Mouse (Mus musculus) heart, postnatal 0 days (tissue): Measurements from ENCODE around the gene Tecpr2. TPM values are rescaled to one million over a fixed set of nuclear protein-coding genes. Genes with fewer than 3 reads are reported as not detected.
"Not testable (repeated sequence)": the region's sequence is repeated elsewhere in the genome, so short reads cannot be mapped to it uniquely, and the experiment has no call there.

ENCODE experiments used
- ATAC-seq: fragments of 200-750 bp; cut with Nextera tagmentation; 2 replicates; pipeline ENCODE4 v1.8.0; 2017; ENCODE audit warnings: low read depth, moderate number of reproducible peaks, moderate library complexity; ENCODE audit not compliant: insufficient read depth
- DNase-seq: peaks from one replicate; pipeline ENCODE4 v3.0.0-alpha.2; 2016; ENCODE audit warnings: low spot score
- H3K27ac ChIP-seq: fragments of 300-500 bp; sonication (generic); 2 replicates; pipeline ENCODE4 v1.5.1; 2014; ENCODE audit warnings: low read depth, mild to moderate bottlenecking
- H3K27me3 ChIP-seq: fragments of 300-500 bp; sonication (generic); 2 replicates; pipeline ENCODE4 v1.6.1; 2014; ENCODE audit warnings: low read length, mixed read lengths; ENCODE audit not compliant: control insufficient read depth, insufficient read depth
- H3K36me3 ChIP-seq: fragments of 300-500 bp; sonication (generic); replicated peaks from 2 replicates; pipeline ENCODE4 v1.6.1; 2014; ENCODE audit warnings: low read length, mixed read lengths; ENCODE audit not compliant: control insufficient read depth, insufficient read depth
- H3K4me1 ChIP-seq: fragments of 300-500 bp; sonication (generic); 2 replicates; pipeline ENCODE4 v1.6.1; 2014; ENCODE audit warnings: antibody characterized with exemption; ENCODE audit not compliant: control insufficient read depth, insufficient read depth
- H3K4me2 ChIP-seq: fragments of 300-500 bp; sonication (generic); 2 replicates; pipeline ENCODE4 v1.6.1; 2014; ENCODE audit warnings: low read depth, mild to moderate bottlenecking, low read length, moderate library complexity
- H3K4me3 ChIP-seq: fragments of 300-500 bp; sonication (generic); 2 replicates; pipeline ENCODE4 v1.5.1; 2014; ENCODE audit warnings: low read depth, low read length
- H3K9ac ChIP-seq: fragments of 300-500 bp; sonication (generic); replicated peaks from 2 replicates; pipeline ENCODE4 v1.6.1; 2014; ENCODE audit warnings: low read depth, low read length, mixed read lengths
- H3K9me3 ChIP-seq: fragments of 300-500 bp; sonication (generic); replicated peaks from 2 replicates; pipeline ENCODE4 v1.6.1; 2016; ENCODE audit warnings: low read length; ENCODE audit not compliant: control insufficient read depth
- CTCF ChIP-seq: IDR thresholded peaks from 2 replicates; pipeline ENCODE4 v1.5.1; 2016; ENCODE audit warnings: antibody characterized with exemption, control low read depth, low read depth
- EP300 ChIP-seq: IDR thresholded peaks from 2 replicates; pipeline ENCODE4 v1.6.1; 2016; ENCODE audit warnings: antibody characterized with exemption, low read depth
- WGBS: fragments of 180-500 bp; shearing (Covaris S2); extraction: QIAGEN DNeasy Blood & Tissue Kit; methylation state at CpG from one replicate; pipeline ENCODE4 v1.1.7; 2014; 5-methylcytosine and 5-hydroxymethylcytosine counted together
- polyA plus RNA-seq: library from polyadenylated mRNA; unstranded; fragments of >200 nt; fragmentation: Nextera tagmentation; extraction: Ambion mirVana; gene quantifications from 2 replicates; pipeline ENCODE4 v1.2.1, GENCODE M21; 2015
- total RNA-seq: library from RNA; depleted of rRNA; stranded (reverse); fragments of >200 nt; gene quantifications from 2 replicates; pipeline ENCODE4 v1.2.3, GENCODE M21; 2014; ENCODE audit warnings: low replicate concordance

Tecpr2 gene
- total and polyA plus RNA-seq, 2 experiments from 2014 or later = 1.4 to 4.7 TPM

DNA sequence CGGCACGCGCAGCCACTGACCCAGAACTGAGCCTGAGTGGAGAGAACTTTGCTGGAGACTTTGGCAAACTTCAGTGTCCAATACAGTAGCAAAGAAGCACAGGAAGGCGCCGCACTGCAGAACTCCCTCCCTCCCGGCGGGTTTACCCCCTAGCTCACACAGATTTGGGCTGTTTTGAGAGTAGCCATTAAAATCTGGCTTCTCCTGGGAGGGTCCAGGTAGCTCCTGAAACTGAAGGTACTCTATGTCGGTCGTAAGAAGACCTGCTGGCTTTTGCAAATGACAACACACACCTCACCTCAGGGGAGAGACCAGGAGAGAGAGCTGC lies 38.2 kb upstream of the Tecpr2 start:
- TF ChIP-seq CTCF (no peak), EP300 (no peak)
- ATAC-seq (0 out of 2 replicates have a peak, but pooled peaks have one; percentile 4), DNase-seq (peak; percentile 35)
- 0 out of 2 replicates have a peak, but pooled peaks cover 5% of the 10 kb centered on the region for H3K36me3 ChIP-seq
- 13% methylated on average over 9 of the region's 9 CpGs for WGBS
- peak overlapping the region; percentile 80 for H3K4me2 ChIP-seq
- peak overlapping the region; percentile 82 for H3K27ac ChIP-seq
- H3K27me3 ChIP-seq = no peaks in the 10 kb centered on the region
- peak overlapping the region; percentile 84 for H3K4me3 ChIP-seq
- peaks cover 13% of the 10 kb centered on the region for H3K4me1 ChIP-seq
- H3K9ac ChIP-seq = peak overlapping the region; percentile 93
- H3K9me3 ChIP-seq = no peaks in the 10 kb centered on the region

DNA sequence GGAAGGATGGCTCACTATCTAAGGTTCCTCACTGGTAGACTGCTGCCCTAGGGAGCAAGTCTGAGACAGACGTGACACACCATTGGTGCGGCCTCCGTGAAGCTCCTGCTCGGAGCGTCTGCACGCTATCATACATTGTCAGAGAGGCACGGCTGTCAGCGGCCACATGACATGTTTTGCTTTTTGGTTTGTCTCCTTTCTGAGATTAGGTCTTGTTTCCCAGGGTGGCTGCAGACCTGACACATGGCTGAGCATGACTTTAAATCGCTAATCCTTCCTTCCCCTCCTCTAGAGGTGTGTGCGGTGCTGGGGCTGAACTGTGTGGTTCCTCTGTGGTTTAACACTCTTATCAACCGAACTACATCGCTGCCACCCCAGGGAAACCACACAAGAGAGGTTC lies 37.6 kb upstream of the Tecpr2 start:
- no peaks in the 10 kb centered on the region for H3K9me3 ChIP-seq
- no peaks in the 10 kb centered on the region for H3K27me3 ChIP-seq
- ATAC-seq (no peak), DNase-seq (no peak)
- H3K4me1 ChIP-seq = peaks cover 9% of the 10 kb centered on the region; the same call in 1 of the 2 replicates
- peak overlapping the region; percentile 80 for H3K4me2 ChIP-seq
- TF ChIP-seq CTCF = no peak
- no peak for TF ChIP-seq EP300
- H3K4me3 ChIP-seq = peak overlapping the region; percentile 84; the same call in 1 of the 2 replicates
- WGBS = 22% methylated on average over 12 of the region's 12 CpGs
- H3K27ac ChIP-seq = no peak overlapping the region
- peaks cover 7% of the 10 kb centered on the region; the same call in 1 of the 2 replicates for H3K36me3 ChIP-seq
- no peak overlapping the region for H3K9ac ChIP-seq

DNA sequence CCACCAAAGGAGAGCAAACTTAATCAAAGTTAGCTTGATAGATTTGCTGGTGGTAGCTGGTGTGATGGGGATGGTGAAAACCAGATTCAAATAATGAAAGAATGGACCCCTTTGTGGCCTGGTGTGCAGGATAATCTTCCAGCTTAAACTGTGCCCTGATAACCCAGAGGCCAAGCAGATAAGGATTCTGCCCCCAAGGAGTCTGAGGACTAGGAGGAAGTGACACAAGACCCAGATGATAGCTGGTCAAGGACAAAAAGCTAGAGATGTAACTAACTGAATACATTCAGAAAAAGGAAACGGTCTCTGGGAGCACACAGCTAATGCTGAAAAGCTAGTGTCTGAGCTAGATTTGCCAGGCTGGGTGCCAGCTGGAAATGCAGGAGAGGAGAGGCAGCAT lies 37.1 kb upstream of the Tecpr2 start:
- 72% methylated on average over 1 of the region's 1 CpGs for WGBS
- Histone ChIP-seq H3K4me2 (peak overlapping the region; percentile 80; the same call in 1 of the 2 replicates), H3K4me3 (no peak overlapping the region), H3K27ac (no peak overlapping the region), H3K4me1 (peaks cover 9% of the 10 kb centered on the region; the same call in 1 of the 2 replicates), H3K9ac (no peak overlapping the region), H3K27me3 (no peaks in the 10 kb centered on the region), H3K9me3 (no peaks in the 10 kb centered on the region), H3K36me3 (peaks cover 10% of the 10 kb centered on the region; the same call in 1 of the 2 replicates)
- TF ChIP-seq EP300 = no peak
- no peak for TF ChIP-seq CTCF
- ATAC-seq (no peak), DNase-seq (no peak)

DNA sequence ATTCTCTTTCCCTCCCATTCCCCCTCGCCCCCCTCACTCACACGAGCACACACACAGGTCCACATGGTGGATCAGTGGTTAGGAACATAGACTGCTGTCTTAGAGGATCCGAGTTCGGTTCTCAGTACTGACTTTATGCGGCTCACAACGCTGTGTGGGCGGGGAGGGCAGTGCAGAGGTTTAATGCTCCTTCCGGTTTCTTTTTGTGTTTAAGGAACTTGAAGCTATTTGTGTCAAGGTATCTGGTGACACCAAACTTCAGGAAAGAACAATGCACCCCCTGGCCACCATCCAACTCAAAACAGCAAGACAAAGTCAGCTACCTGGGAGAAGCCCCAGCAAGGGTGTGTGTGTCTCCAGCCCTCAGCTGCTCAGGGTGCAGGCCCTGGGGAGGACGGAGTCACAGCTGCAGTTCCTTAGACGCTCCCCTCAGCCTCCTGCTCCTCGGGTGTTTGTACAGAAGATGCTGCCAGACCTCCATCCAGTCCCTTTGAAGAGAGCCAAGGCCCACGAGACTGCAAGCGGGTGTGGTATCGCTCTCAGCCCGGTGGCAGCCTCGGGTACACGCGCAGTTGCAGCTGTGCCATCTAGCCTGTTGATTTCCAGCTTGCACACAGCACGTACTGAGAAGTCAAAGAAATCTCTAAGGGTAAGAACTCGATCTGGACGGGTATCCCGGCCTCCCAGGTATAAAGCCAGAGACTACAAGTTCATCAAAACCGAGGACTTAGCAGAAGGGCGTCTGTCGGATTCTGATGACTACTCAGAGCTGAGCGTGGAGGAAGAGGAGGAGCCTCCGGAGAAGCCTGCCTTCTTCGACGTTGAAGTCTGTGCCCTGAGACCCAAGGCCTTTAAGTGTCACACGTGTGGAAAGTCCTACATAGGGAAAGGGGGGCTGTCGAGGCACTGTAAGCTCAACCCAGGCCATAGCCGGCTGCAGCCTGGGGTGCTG lies 34.0 kb upstream of the Tecpr2 start:
- no peak overlapping the region for H3K27ac ChIP-seq
- H3K9ac ChIP-seq = no peak overlapping the region
- H3K4me2 ChIP-seq = no peak overlapping the region
- H3K4me3 ChIP-seq = no peak overlapping the region
- WGBS = 83% methylated on average over 32 of the region's 32 CpGs
- no peaks in the 10 kb centered on the region for H3K9me3 ChIP-seq
- no peak for ATAC-seq
- peaks cover 14% of the 10 kb centered on the region; the same call in 1 of the 2 replicates for H3K36me3 ChIP-seq
- no peak for DNase-seq
- no peak for TF ChIP-seq CTCF
- TF ChIP-seq EP300 = no peak
- H3K27me3 ChIP-seq = no peaks in the 10 kb centered on the region
- peaks cover 9% of the 10 kb centered on the region; the same call in 1 of the 2 replicates for H3K4me1 ChIP-seq

DNA sequence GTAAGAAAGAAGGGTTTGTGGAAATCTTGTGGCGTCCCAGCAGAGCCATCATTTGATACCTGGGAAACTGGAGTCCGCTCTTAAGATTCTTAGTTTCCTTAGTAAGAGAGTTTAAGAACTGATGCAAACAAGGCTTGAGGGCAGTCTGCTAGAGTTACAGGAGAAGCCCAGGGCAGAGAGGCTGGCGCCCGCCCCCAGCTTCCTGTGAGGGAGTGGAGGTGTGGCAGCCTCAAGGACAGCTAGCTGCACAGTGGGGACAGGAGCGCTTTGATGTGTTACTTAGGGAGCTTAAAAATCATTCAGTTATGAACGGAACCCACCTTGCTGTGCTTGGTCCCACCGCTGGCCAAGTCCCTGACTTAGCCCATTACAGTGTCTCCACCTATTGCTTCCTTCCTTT lies 31.9 kb upstream of the Tecpr2 start:
- Histone ChIP-seq H3K9me3 (no peaks in the 10 kb centered on the region), H3K27me3 (no peaks in the 10 kb centered on the region), H3K9ac (no peak overlapping the region), H3K4me2 (no peak overlapping the region), H3K4me1 (no peaks in the 10 kb centered on the region), H3K4me3 (no peak overlapping the region), H3K27ac (no peak overlapping the region), H3K36me3 (peaks cover 19% of the 10 kb centered on the region; the same call in 1 of the 2 replicates)
- TF ChIP-seq EP300 (no peak), CTCF (no peak)
- 74% methylated on average over 7 of the region's 7 CpGs for WGBS
- ATAC-seq (no peak), DNase-seq (no peak)

DNA sequence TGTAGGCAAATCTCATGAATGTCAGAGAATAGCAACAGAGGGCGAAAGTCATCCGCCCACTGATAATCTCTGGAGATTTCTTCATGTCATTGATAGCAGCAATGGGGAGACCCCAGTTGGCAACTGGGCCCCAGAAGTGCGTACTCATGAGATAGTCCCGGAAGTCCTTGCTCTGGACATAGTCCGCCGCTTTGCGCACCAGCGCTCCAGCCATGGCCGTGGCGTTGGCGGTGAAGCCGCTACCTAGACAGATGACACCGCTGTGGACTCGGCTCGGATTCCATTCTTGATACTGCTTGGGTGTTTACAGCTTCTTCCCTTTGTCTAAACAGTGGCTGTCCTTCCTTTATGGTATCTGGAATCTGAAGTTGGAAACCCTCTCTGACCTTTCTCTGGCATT lies 30.4 kb upstream of the Tecpr2 start:
- not testable (repeated sequence) for H3K27me3 ChIP-seq, H3K27ac ChIP-seq, H3K4me1 ChIP-seq, ATAC-seq, H3K9ac ChIP-seq, H3K4me2 ChIP-seq, H3K4me3 ChIP-seq, DNase-seq, H3K9me3 ChIP-seq
- WGBS = 89% methylated on average over 15 of the region's 15 CpGs
- H3K36me3 ChIP-seq = peaks cover 24% of the 10 kb centered on the region
